In the genomic region with DNA sequence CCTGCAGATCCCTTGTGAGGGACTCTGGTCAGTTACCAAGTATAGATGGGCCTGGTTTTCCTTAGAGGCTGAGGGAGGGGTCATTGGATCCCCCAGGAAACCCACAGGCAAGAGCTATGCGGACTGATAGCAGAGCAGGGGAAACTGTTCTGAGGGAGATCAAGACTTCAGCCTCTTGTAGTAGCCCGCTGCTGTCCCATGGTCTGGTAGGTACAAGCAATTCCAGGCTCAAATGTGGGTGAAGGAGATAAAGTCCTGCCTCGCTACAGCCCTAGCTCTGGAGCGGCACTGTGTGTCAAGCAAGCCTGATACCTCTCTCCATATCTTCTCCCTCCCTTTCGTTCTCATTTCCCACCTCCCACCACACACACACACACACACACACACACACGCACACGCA, we compare ENCODE assay signal across 14 mouse cellular contexts.
A peak's percentile ranks its signal among the peaks of the same experiment; 100 is the strongest.
DNase-seq lines count a peak whose midpoint lies in the region; ATAC-seq and TF ChIP-seq lines count a peak whose summit lies in the region.
"Had no signal": no experiment of that assay in that cellular context is flagged by ENCODE, and none has a peak within 500 bp of the region (broad histone marks: within the 10 kb centered on the region; RNA-seq: fewer than 3 reads in every experiment).

No protein-coding gene starts in this region.

- H3K4me1 ChIP-seq in heart, embryonic 13.5 days, result peaks cover 39% of the 10 kb centered on the region
- H3K4me1 ChIP-seq in G1E (ENCODE audit: insufficient read depth, low read depth, low read length), result peaks cover 82% of the 10 kb centered on the region
- H3K4me1 ChIP-seq in liver, embryonic 14.5 days (replicated peaks; ENCODE audit: control insufficient read depth in 2 of 2, insufficient read depth in 2 of 2, low read length in 1 of 2), result peaks cover 40 to 49% of the 10 kb centered on the region in 2 experiments
- H3K4me1 ChIP-seq in neural tube, embryonic 15.5 days, result no peaks in the 10 kb centered on the region
- H3K4me1 ChIP-seq: midbrain, embryonic 12.5 days; neural tube, embryonic 12.5 days had no signal

- WGBS in heart, embryonic 13.5 days, result 52% methylated on average over 7 of the region's 7 CpGs
- 20% methylated on average over 7 of the region's 7 CpGs for WGBS in liver, embryonic 14.5 days (ENCODE audit: insufficient replicate concordance)
- WGBS in neural tube, embryonic 15.5 days, result 79% methylated on average over 7 of the region's 7 CpGs

- TF ChIP-seq CTCF in G1E (IDR thresholded peaks at IDR 0.05; ENCODE audit: low read depth, low read length), result no peak
- no peak for TF ChIP-seq CTCF in liver, embryonic 14.5 days (IDR thresholded peaks at IDR 0.05; ENCODE audit: low read depth)

- peak overlapping the region; percentile 48 for H3K27ac ChIP-seq in heart, embryonic 13.5 days (replicated peaks)
- peak overlapping the region; percentile 81 for H3K27ac ChIP-seq in liver, embryonic 14.5 days
- no peak overlapping the region for H3K27ac ChIP-seq in neural tube, embryonic 15.5 days (replicated peaks)
- H3K27ac ChIP-seq: hindbrain, embryonic 14.5 days; midbrain, embryonic 12.5 days; neural tube, embryonic 12.5 days had no signal

- no peaks in the 10 kb centered on the region for H3K27me3 ChIP-seq in heart, embryonic 13.5 days (replicated peaks)
- H3K27me3 ChIP-seq in G1E (ENCODE audit: insufficient read depth, low read length), result peaks cover 68% of the 10 kb centered on the region
- no peaks in the 10 kb centered on the region for H3K27me3 ChIP-seq in liver, embryonic 14.5 days (ENCODE audit: control insufficient read depth, insufficient read depth, low read length)
- no peaks in the 10 kb centered on the region for H3K27me3 ChIP-seq in neural tube, embryonic 15.5 days (replicated peaks)
- H3K27me3 ChIP-seq: midbrain, embryonic 12.5 days; neural tube, embryonic 12.5 days had no signal

- H3K36me3 ChIP-seq in heart, embryonic 13.5 days, result peaks cover 54% of the 10 kb centered on the region
- H3K36me3 ChIP-seq in G1E (replicated peaks), result no peaks in the 10 kb centered on the region
- H3K36me3 ChIP-seq in liver, embryonic 14.5 days (replicated peaks; ENCODE audit: control insufficient read depth, insufficient read depth, low read depth), result no peaks in the 10 kb centered on the region
- peaks cover 29% of the 10 kb centered on the region; the same call in 1 of the 2 replicates for H3K36me3 ChIP-seq in neural tube, embryonic 15.5 days

- no peak overlapping the region for H3K4me2 ChIP-seq in heart, embryonic 13.5 days
- peak overlapping the region; percentile 45 for H3K4me2 ChIP-seq in liver, embryonic 14.5 days (ENCODE audit: low read depth)
- H3K4me2 ChIP-seq in neural tube, embryonic 15.5 days, result no peak overlapping the region
- H3K4me2 ChIP-seq: hindbrain, embryonic 14.5 days; lung, embryonic 14.5 days; midbrain, embryonic 12.5 days; neural tube, embryonic 12.5 days had no signal

- no peak overlapping the region for H3K4me3 ChIP-seq in heart, embryonic 13.5 days
- H3K4me3 ChIP-seq in G1E (ENCODE audit: low read depth, low read length), result peak overlapping the region; percentile 1; the same call in 1 of the 2 replicates
- H3K4me3 ChIP-seq in liver, embryonic 14.5 days (ENCODE audit: insufficient read depth in 1 of 2, low read depth in 2 of 2, low read length in 2 of 2), result no peak overlapping the region
- no peak overlapping the region for H3K4me3 ChIP-seq in neural tube, embryonic 15.5 days (replicated peaks)
- H3K4me3 ChIP-seq: midbrain, embryonic 12.5 days; neural tube, embryonic 12.5 days had no signal

- peak; percentile 85 for TF ChIP-seq EP300 in liver, embryonic 14.5 days (IDR thresholded peaks at IDR 0.05; ENCODE audit: low read depth)

- DNase-seq in heart, postnatal 4 days, result no peak
- no peak for DNase-seq in G1E (ENCODE audit: low spot score)
- DNase-seq in liver, embryonic 14.5 days (ENCODE audit: low read depth in 3 of 3, low spot score in 3 of 3), result peak; percentile 62 to 78 (median 77)
- DNase-seq in right cerebral cortex, postnatal 4 days, result no peak
- DNase-seq: cerebellum, adult 9-11 months; gastrocnemius, postnatal 36 days; lung, embryonic 14.5 days; thymus, postnatal 14 days had no signal

- no peaks in the 10 kb centered on the region for H3K9me3 ChIP-seq in heart, embryonic 13.5 days
- H3K9me3 ChIP-seq in G1E (replicated peaks), result no peaks in the 10 kb centered on the region
- no peaks in the 10 kb centered on the region for H3K9me3 ChIP-seq in liver, embryonic 14.5 days (ENCODE audit: control insufficient read depth, low read length)
- no peaks in the 10 kb centered on the region for H3K9me3 ChIP-seq in neural tube, embryonic 15.5 days (replicated peaks)
- H3K9me3 ChIP-seq: midbrain, embryonic 12.5 days; neural tube, embryonic 12.5 days had no signal

- H3K9ac ChIP-seq in heart, embryonic 13.5 days, result peak overlapping the region; percentile 58
- H3K9ac ChIP-seq in liver, embryonic 14.5 days (replicated peaks), result peak overlapping the region; percentile 52
- H3K9ac ChIP-seq in neural tube, embryonic 15.5 days (replicated peaks), result no peak overlapping the region
- H3K9ac ChIP-seq: hindbrain, embryonic 14.5 days; lung, embryonic 14.5 days; midbrain, embryonic 12.5 days; neural tube, embryonic 12.5 days had no signal

- ATAC-seq in heart, embryonic 13.5 days (ENCODE audit: extremely low read depth, insufficient number of reproducible peaks, low FRiP score, low TSS enrichment), result no peak
- ATAC-seq in G1E (ENCODE audit: extremely low read depth, insufficient number of reproducible peaks, low FRiP score, poor library complexity, severe bottlenecking), result peak; percentile 25; the same call in 1 of the 2 replicates
- ATAC-seq in common myeloid progenitor, adult 5-6 weeks (replicated peaks; ENCODE audit: low read depth, poor library complexity, severe bottlenecking), result peak; percentile 90
- ATAC-seq in liver, embryonic 14.5 days (ENCODE audit: insufficient read depth), result peak; percentile 99
- ATAC-seq in neural tube, embryonic 15.5 days (ENCODE audit: low FRiP score), result no peak

Comparison
In these comparisons a context has a peak if more than half of its experiments do, and no peak if none do; other contexts are left out.
1. ATAC-seq: peak in G1E (single experiment), common myeloid progenitor, adult 5-6 weeks (single experiment) and liver, embryonic 14.5 days (single experiment); none in heart, embryonic 13.5 days (single experiment) and neural tube, embryonic 15.5 days (single experiment).
2. DNase-seq: peak in liver, embryonic 14.5 days (3 of 3); none in heart, postnatal 4 days (single experiment), G1E (single experiment) and right cerebral cortex, postnatal 4 days (single experiment).